Mouse (Mus musculus): ENCODE results near the gene Map2k4.

Gene Map2k4

GRCm38 (mm10) chr11:65712754-65713306 is 75.3 kb downstream of the Map2k4 start:
- no peak for DNase-seq (ENCODE audit: low read depth, low spot score)

- no peak for DNase-seq (ENCODE audit: low read depth, low spot score)
Measured at GRCm38 (mm10) chr11:65706784-65707183, 81.3 kb downstream of the Map2k4 start.

GRCm38 (mm10) chr11:65706176-65706575 is 81.9 kb downstream of the Map2k4 start:
- DNase-seq (ENCODE audit: low read depth, low spot score), result no peak

- DNase-seq (ENCODE audit: low read depth, low spot score), result no peak
Measured at GRCm38 (mm10) chr11:65704861-65705260, 83.2 kb downstream of the Map2k4 start.

- DNase-seq (ENCODE audit: low read depth, low spot score), result peak; percentile 13
Measured at GRCm38 (mm10) chr11:65678824-65679402, 109.2 kb downstream of the Map2k4 start.

GRCm38 (mm10) chr11:65667348-65667969 is 120.6 kb downstream of the Map2k4 start:
- DNase-seq (ENCODE audit: low read depth, low spot score), result no peak

GRCm38 (mm10) chr11:65664903-65665302 is 123.2 kb downstream of the Map2k4 start:
- no peak for DNase-seq (ENCODE audit: low read depth, low spot score)

GRCm38 (mm10) chr11:65661790-65662522 is 126.1 kb downstream of the Map2k4 start:
- DNase-seq (ENCODE audit: low read depth, low spot score), result no peak

GRCm38 (mm10) chr11:65653932-65654331 is 134.2 kb downstream of the Map2k4 start:
- no peak for DNase-seq (ENCODE audit: low read depth, low spot score)

- DNase-seq (ENCODE audit: low read depth, low spot score), result no peak
Measured at GRCm38 (mm10) chr11:65651426-65651825, 136.7 kb downstream of the Map2k4 start.

- no peak for DNase-seq (ENCODE audit: low read depth, low spot score)
Measured at GRCm38 (mm10) chr11:65649956-65650715, 138.0 kb downstream of the Map2k4 start.

GRCm38 (mm10) chr11:65649469-65649868 is 138.6 kb downstream of the Map2k4 start:
- DNase-seq (ENCODE audit: low read depth, low spot score), result no peak

GRCm38 (mm10) chr11:65646314-65646713 is 141.8 kb downstream of the Map2k4 start:
- no peak for DNase-seq (ENCODE audit: low read depth, low spot score)

GRCm38 (mm10) chr11:65644539-65644938 is 143.6 kb downstream of the Map2k4 start:
- DNase-seq (ENCODE audit: low read depth, low spot score), result no peak

- DNase-seq (ENCODE audit: low read depth, low spot score), result no peak
Measured at GRCm38 (mm10) chr11:65640261-65640660, 147.8 kb downstream of the Map2k4 start.
